Mouse (Mus musculus) embryonic facial prominence, embryonic 12.5 days (tissue): ENCODE data around the gene Kcnmb4. TPM values are rescaled to one million over a fixed set of nuclear protein-coding genes. Genes with fewer than 3 reads are reported as not detected.

Experiments
- polyA plus RNA-seq: library from polyadenylated mRNA; unstranded; fragments of >200 nt; fragmentation: Nextera tagmentation; extraction: Ambion mirVana; gene quantifications from 2 replicates; pipeline ENCODE4 v1.2.1, GENCODE M21; 2016

The Kcnmb4 gene
- polyA plus RNA-seq, 1 experiment from 2014 or later, result 16.1 TPM

Other genes with a start within 250 kb of the Kcnmb4 start
- gene Ptprb, start 198.4 kb downstream of the Kcnmb4 start, polyA plus RNA-seq, result 2.4 and 3.6 TPM in 2 replicates
- 130 and 134 TPM in 2 replicates for gene Cnot2, start 107.6 kb upstream of the Kcnmb4 start, polyA plus RNA-seq